Mouse (Mus musculus): ENCODE data around the gene Pramef6. TPM values are rescaled to one million over a fixed set of nuclear protein-coding genes. Genes with fewer than 3 reads are reported as not detected.

Pramef6 gene
- polyA plus RNA-seq (2017; shearing (Covaris generic)), result not detected

GRCm38 (mm10) chr4:143900280-143900679 is at the start of gene Pramef6:
TSS of gene Pramef6 (minus strand) at chr4:143900380.

GRCm38 (mm10) chr4:143846197-143846596 is 54.0 kb downstream of the Pramef6 start, which contains the start of gene Gm13103:
TSS of gene Gm13103 (plus strand) at chr4:143846497.

Other genes starting within 250 kb of the Pramef6 start
- gene Gm13088, start 243.1 kb downstream of the Pramef6 start, polyA plus RNA-seq (2017; shearing (Covaris generic)), result not detected
- not detected for gene Gm13089, start 197.7 kb downstream of the Pramef6 start, polyA plus RNA-seq (2017; shearing (Covaris generic))
- not detected for gene Gm13078, start 180.9 kb downstream of the Pramef6 start, polyA plus RNA-seq (2017; shearing (Covaris generic))
- not detected for gene Gm13023, start 111.0 kb downstream of the Pramef6 start, polyA plus RNA-seq (2017; shearing (Covaris generic))
- not detected for gene Gm13084, start 84.3 kb downstream of the Pramef6 start, polyA plus RNA-seq (2017; shearing (Covaris generic))
- gene Gm13103, start 53.9 kb downstream of the Pramef6 start, polyA plus RNA-seq (2017; shearing (Covaris generic)), result not detected
- gene Pramef25, start 50.6 kb upstream of the Pramef6 start, polyA plus RNA-seq (2017; shearing (Covaris generic)), result not detected
- not detected for gene Gm13101, start 66.6 kb upstream of the Pramef6 start, polyA plus RNA-seq (2017; shearing (Covaris generic))
- gene Pramef17, start 94.0 kb upstream of the Pramef6 start, polyA plus RNA-seq (2017; shearing (Covaris generic)), result not detected
- gene Pramel4, start 158.7 kb upstream of the Pramef6 start, polyA plus RNA-seq (2017; shearing (Covaris generic)), result 0.11 TPM
- 0.10 TPM for gene Gm13102, start 206.1 kb upstream of the Pramef6 start, polyA plus RNA-seq (2017; shearing (Covaris generic))